Mouse (Mus musculus) kidney, adult 2 months (tissue): ENCODE measurements at regions not wholly inside any gene's neighbourhood (a gene's known extent, or its start where the extent isn't known, plus 50 kb on each side); places are given as distances from the start of the nearest gene placed in this dataset.

Experiments
- DNase-seq: peaks from one replicate; pipeline ENCODE4 v3.0.0; 2021
- H3K27ac ChIP-seq: fragments of 200-500 bp; 2 replicates; pipeline ENCODE4 v1.5.1; 2012; ENCODE audit warnings: low read depth, low read length, control low read depth, inconsistent platforms; ENCODE audit not compliant: insufficient read depth
- H3K27me3 ChIP-seq: fragments of 200-500 bp; replicated peaks from 2 replicates; pipeline ENCODE4 v1.6.1; 2012; ENCODE audit warnings: mild to moderate bottlenecking, moderate library complexity, low read length, inconsistent platforms; ENCODE audit not compliant: control insufficient read depth, insufficient read depth
- H3K36me3 ChIP-seq: fragments of 200-500 bp; 2 replicates; pipeline ENCODE4 v1.6.1; 2012; ENCODE audit warnings: mild to moderate bottlenecking, moderate library complexity, low read length, inconsistent platforms; ENCODE audit not compliant: control insufficient read depth, insufficient read depth
- H3K4me1 ChIP-seq: fragments of 200-500 bp; 2 replicates; pipeline ENCODE4 v1.6.1; 2011; ENCODE audit warnings: low read length; ENCODE audit not compliant: control insufficient read depth, insufficient read depth
- H3K4me3 ChIP-seq: fragments of 200-500 bp; 2 replicates; pipeline ENCODE4 v1.5.1; 2011; ENCODE audit warnings: mild to moderate bottlenecking, low read depth, low read length, control low read depth; ENCODE audit not compliant: insufficient read depth
- CTCF ChIP-seq: fragments of 200-500 bp; conservative IDR thresholded peaks from 2 replicates; pipeline ENCODE4 v1.5.1; 2011; ENCODE audit warnings: low read depth, mild to moderate bottlenecking, control low read depth, low read length, moderate library complexity, mixed read lengths; ENCODE audit not compliant: insufficient read depth, insufficient read length
- POLR2A ChIP-seq: fragments of 200-500 bp; IDR thresholded peaks from one replicate; pipeline ENCODE4 v1.6.1; 2011; ENCODE audit warnings: low read depth, low read length, control low read depth
- WGBS: fragments of 180-500 bp; shearing (Covaris S2); methylation state at CpG from one replicate; pipeline ENCODE4 v1.1.7; 2018; 5-methylcytosine and 5-hydroxymethylcytosine counted together

GRCm38 (mm10) chr13:5204143-5204542, 595.2 kb upstream of the Akr1e1 start:
- H3K4me3 ChIP-seq, result no peak overlapping the region
- no peak for TF ChIP-seq CTCF
- TF ChIP-seq POLR2A, result no peak
- no peak overlapping the region for H3K27ac ChIP-seq
- H3K27me3 ChIP-seq, result no peaks in the 10 kb centered on the region
- no peak for DNase-seq
- H3K36me3 ChIP-seq, result no peaks in the 10 kb centered on the region
- H3K4me1 ChIP-seq, result no peaks in the 10 kb centered on the region
- 16% methylated on average over 2 of the region's 2 CpGs for WGBS

GRCm38 (mm10) chr13:5211659-5212058, 602.7 kb upstream of the Akr1e1 start:
- 92% methylated on average over 1 of the region's 1 CpGs for WGBS

GRCm38 (mm10) chr13:5229476-5229875, 620.5 kb upstream of the Akr1e1 start:
- H3K36me3 ChIP-seq, result no peaks in the 10 kb centered on the region
- peak; percentile 4 for DNase-seq
- WGBS, result 48% methylated on average over 3 of the region's 3 CpGs
- no peaks in the 10 kb centered on the region for H3K27me3 ChIP-seq
- H3K4me3 ChIP-seq, result no peak overlapping the region
- no peaks in the 10 kb centered on the region for H3K4me1 ChIP-seq
- TF ChIP-seq POLR2A (no peak), CTCF (no peak)
- no peak overlapping the region for H3K27ac ChIP-seq

More at GRCm38 (mm10) chr13:5211659-5212058, 602.7 kb upstream of the Akr1e1 start:
- TF ChIP-seq POLR2A (no peak), CTCF (no peak)
- H3K4me1 ChIP-seq, result no peaks in the 10 kb centered on the region
- H3K36me3 ChIP-seq, result no peaks in the 10 kb centered on the region
- H3K4me3 ChIP-seq, result no peak overlapping the region
- DNase-seq, result no peak
- H3K27ac ChIP-seq, result no peak overlapping the region
- H3K27me3 ChIP-seq, result no peaks in the 10 kb centered on the region

GRCm38 (mm10) chr13:5234232-5234631, 625.3 kb upstream of the Akr1e1 start:
- no peak overlapping the region for H3K4me3 ChIP-seq
- no peak for TF ChIP-seq CTCF
- no peak for TF ChIP-seq POLR2A
- 59% methylated on average over 3 of the region's 3 CpGs for WGBS
- H3K27me3 ChIP-seq, result no peaks in the 10 kb centered on the region
- H3K36me3 ChIP-seq, result no peaks in the 10 kb centered on the region
- no peaks in the 10 kb centered on the region for H3K4me1 ChIP-seq
- H3K27ac ChIP-seq, result no peak overlapping the region
- no peak for DNase-seq

GRCm38 (mm10) chr13:5235391-5235790, 625.9 kb upstream of the Klf6 start:
- no peak overlapping the region for H3K27ac ChIP-seq
- WGBS, result 100% methylated on average over 1 of the region's 1 CpGs
- no peak for TF ChIP-seq CTCF
- TF ChIP-seq POLR2A, result no peak
- no peak overlapping the region for H3K4me3 ChIP-seq
- no peaks in the 10 kb centered on the region for H3K36me3 ChIP-seq
- no peak for DNase-seq
- no peaks in the 10 kb centered on the region for H3K4me1 ChIP-seq
- H3K27me3 ChIP-seq, result no peaks in the 10 kb centered on the region

- no peaks in the 10 kb centered on the region for H3K4me1 ChIP-seq
- H3K27me3 ChIP-seq, result no peaks in the 10 kb centered on the region
- 79% methylated on average over 4 of the region's 4 CpGs for WGBS
- TF ChIP-seq CTCF, result no peak
- no peak for TF ChIP-seq POLR2A
- no peaks in the 10 kb centered on the region for H3K36me3 ChIP-seq
- no peak overlapping the region for H3K4me3 ChIP-seq
- no peak for DNase-seq
- H3K27ac ChIP-seq, result no peak overlapping the region
These were observed 620.7 kb upstream of the Klf6 start for GRCm38 (mm10) chr13:5240541-5240940.

GRCm38 (mm10) chr13:5242782-5243181, 618.5 kb upstream of the Klf6 start:
- TF ChIP-seq POLR2A (no peak), CTCF (no peak)
- no peaks in the 10 kb centered on the region for H3K36me3 ChIP-seq
- 50% methylated on average over 2 of the region's 2 CpGs for WGBS
- H3K27me3 ChIP-seq, result no peaks in the 10 kb centered on the region
- DNase-seq, result no peak
- H3K27ac ChIP-seq, result no peak overlapping the region
- no peak overlapping the region for H3K4me3 ChIP-seq
- no peaks in the 10 kb centered on the region for H3K4me1 ChIP-seq

- Histone ChIP-seq H3K27ac (no peak overlapping the region), H3K36me3 (no peaks in the 10 kb centered on the region), H3K4me1 (no peaks in the 10 kb centered on the region), H3K4me3 (no peak overlapping the region), H3K27me3 (no peaks in the 10 kb centered on the region)
- DNase-seq, result no peak
- WGBS, result 33% methylated on average over 3 of the region's 3 CpGs
- TF ChIP-seq CTCF, result no peak
- no peak for TF ChIP-seq POLR2A
These were observed 612.5 kb upstream of the Klf6 start for GRCm38 (mm10) chr13:5248671-5249391.
